8 mouse cellular contexts compared by ENCODE assay signal in genomic region chr2:31069114-31069445, GRCm38 (mm10).
A peak's percentile ranks its signal among the peaks of the same experiment; 100 is the strongest.
DNase-seq lines count a peak whose midpoint lies in the region; ATAC-seq and TF ChIP-seq lines count a peak whose summit lies in the region.

No protein-coding gene starts in this region.

- ATAC-seq in limb, embryonic 14.5 days (ENCODE audit: low FRiP score, low read depth) = no peak

- no peak for TF ChIP-seq CTCF in gastrocnemius, adult 2 months (IDR thresholded peaks at IDR 0.05)
- TF ChIP-seq CTCF in spleen, adult 2 months (IDR thresholded peaks at IDR 0.05; ENCODE audit: extremely low read depth, insufficient read depth, insufficient read length, insufficient replicate concordance) = no peak
- TF ChIP-seq CTCF in lung, adult 2 months (IDR thresholded peaks at IDR 0.05; ENCODE audit: insufficient read depth, low read length) = no peak

- H3K9me3 ChIP-seq in limb, embryonic 14.5 days (ENCODE audit: control insufficient read depth, low read length) = no peaks in the 10 kb centered on the region; the same call in 1 of the 2 replicates

- H3K9ac ChIP-seq in limb, embryonic 14.5 days (ENCODE audit: low read depth, low read length, severe bottlenecking) = no peak overlapping the region

- H3K27ac ChIP-seq in gastrocnemius, adult 2 months = peak overlapping the region; percentile 71
- peak overlapping the region; percentile 36 for H3K27ac ChIP-seq in spleen, adult 2 months (ENCODE audit: insufficient read depth, low read length)
- H3K27ac ChIP-seq in limb, embryonic 14.5 days (replicated peaks; ENCODE audit: low read depth, low read length) = peak overlapping the region; percentile 89

- TF ChIP-seq POLR2A in spleen, adult 2 months (IDR thresholded peaks at IDR 0.05; ENCODE audit: low read depth, low read length) = no peak
- no peak for TF ChIP-seq POLR2A in limb, embryonic 14.5 days (IDR thresholded peaks at IDR 0.05; ENCODE audit: borderline replicate concordance, extremely low read depth, insufficient read depth, insufficient read length)
- no peak for TF ChIP-seq POLR2A in lung, adult 2 months (IDR thresholded peaks at IDR 0.05; ENCODE audit: borderline replicate concordance, extremely low read depth, low read depth, low read length)

- DNase-seq in gastrocnemius, adult 2 months = no peak
- no peak for DNase-seq in gastrocnemius, postnatal 4 days (ENCODE audit: low spot score in 2 of 2)
- no peak for DNase-seq in spleen, adult 2 months (ENCODE audit: low read depth in 1 of 2, low spot score in 2 of 2)
- no peak for DNase-seq in spleen, postnatal 4 days (ENCODE audit: low spot score in 2 of 2)
- DNase-seq in limb, embryonic 14.5 days (ENCODE audit: low spot score) = no peak
- no peak for DNase-seq in urinary bladder, postnatal 14 days (ENCODE audit: low spot score)
- no peak for DNase-seq in gastrocnemius, adult 8-10 months (ENCODE audit: low spot score in 2 of 2)
- no peak for DNase-seq in lung, adult 2 months

- peaks cover 20% of the 10 kb centered on the region; the same call in 1 of the 2 replicates for H3K4me1 ChIP-seq in spleen, adult 2 months (ENCODE audit: control insufficient read depth, insufficient read depth, insufficient read length)
- H3K4me1 ChIP-seq in limb, embryonic 14.5 days (ENCODE audit: control insufficient read depth, insufficient read depth, low read length) = peaks cover 11% of the 10 kb centered on the region; the same call in 1 of the 2 replicates
- H3K4me1 ChIP-seq in lung, adult 2 months (ENCODE audit: control insufficient read depth, insufficient read depth, low read length) = no peaks in the 10 kb centered on the region

- WGBS in spleen, adult 2 months = 89% methylated on average over 4 of the region's 4 CpGs
- 80% methylated on average over 4 of the region's 4 CpGs for WGBS in limb, embryonic 14.5 days
- 77% methylated on average over 4 of the region's 4 CpGs for WGBS in lung, adult 2 months

- intact Hi-C loops in gastrocnemius, adult 2 months (cut with DNase I) = no loop called here

- H3K4me2 ChIP-seq in limb, embryonic 14.5 days (replicated peaks; ENCODE audit: low read depth, low read length, severe bottlenecking) = no peak overlapping the region

- H3K4me3 ChIP-seq in gastrocnemius, adult 2 months = no peak overlapping the region
- H3K4me3 ChIP-seq in spleen, adult 2 months (ENCODE audit: extremely low read depth, insufficient read depth, insufficient read length) = no peak overlapping the region
- no peak overlapping the region for H3K4me3 ChIP-seq in limb, embryonic 14.5 days (replicated peaks; ENCODE audit: low read length)
- no peak overlapping the region for H3K4me3 ChIP-seq in lung, adult 2 months (replicated peaks; ENCODE audit: extremely low read depth, low read depth, low read length)

- peaks cover 8% of the 10 kb centered on the region; the same call in 1 of the 2 replicates for H3K36me3 ChIP-seq in spleen, adult 2 months (ENCODE audit: control insufficient read depth, insufficient read depth, low read length)
- H3K36me3 ChIP-seq in limb, embryonic 14.5 days (ENCODE audit: control insufficient read depth, insufficient read depth, low read length) = peaks cover 15% of the 10 kb centered on the region

- H3K27me3 ChIP-seq in spleen, adult 2 months (ENCODE audit: control insufficient read depth, insufficient read depth, low read length) = no peaks in the 10 kb centered on the region
- H3K27me3 ChIP-seq in limb, embryonic 14.5 days (ENCODE audit: control insufficient read depth, insufficient read depth, low read length) = no peaks in the 10 kb centered on the region

Comparison
In these comparisons a context has a peak if more than half of its experiments do, and no peak if none do; other contexts are left out.
1. H3K27ac ChIP-seq: peak in every context shown above with its lines; median percentile 89 in limb, embryonic 14.5 days; 71 in gastrocnemius, adult 2 months; 36 in spleen, adult 2 months.